Comparison of ENCODE assay signal across 14 mouse cellular contexts in the genomic region with DNA sequence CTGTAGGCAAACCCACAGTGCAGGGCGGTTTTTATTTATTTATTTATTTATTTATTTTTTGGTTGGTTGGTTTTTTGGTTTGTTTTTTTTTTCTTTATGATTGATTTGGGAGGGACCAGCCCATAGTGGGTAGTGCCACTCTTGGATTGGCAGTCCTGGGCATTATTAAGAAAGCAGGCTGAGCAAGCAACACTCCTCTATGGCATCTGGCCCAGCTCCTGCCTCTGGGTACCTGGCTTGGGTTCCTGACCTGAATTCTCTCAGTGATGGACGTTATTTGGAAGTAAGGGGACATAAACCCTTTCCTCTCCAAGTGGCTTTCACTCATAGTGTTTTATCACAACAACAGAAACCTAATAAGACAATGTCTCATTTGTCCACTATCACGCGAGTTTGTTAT.
"Had no signal": no experiment of that assay in that cellular context is flagged by ENCODE, and none has a peak within 500 bp of the region (broad histone marks: within the 10 kb centered on the region; RNA-seq: fewer than 3 reads in every experiment).

No protein-coding gene starts in this region.

- DNase-seq: kidney, postnatal 14 days; layer of hippocampus, adult 9-11 months; liver; lung, adult 2 months; lung, postnatal 14 days; lung, postnatal 4 days; midbrain, embryonic 14.5 days; thymus, adult 18-20 months; thymus, postnatal 36 days had no signal

- H3K9ac ChIP-seq: limb, embryonic 13.5 days; liver, embryonic 15.5 days had no signal

- H3K27ac ChIP-seq: limb, embryonic 10.5 days; limb, embryonic 13.5 days; liver, embryonic 15.5 days had no signal

- H3K27me3 ChIP-seq: limb, embryonic 13.5 days; liver, embryonic 15.5 days had no signal

- H3K36me3 ChIP-seq: limb, embryonic 10.5 days; liver, embryonic 15.5 days had no signal

- H3K4me2 ChIP-seq: limb, embryonic 13.5 days; liver, embryonic 15.5 days; midbrain, embryonic 11.5 days had no signal

- H3K9me3 ChIP-seq: limb, embryonic 10.5 days; limb, embryonic 13.5 days; liver, embryonic 15.5 days had no signal

- H3K4me3 ChIP-seq: layer of hippocampus, adult 2 months; limb, embryonic 10.5 days; limb, embryonic 13.5 days; liver, embryonic 15.5 days had no signal
